Mouse (Mus musculus) common myeloid progenitor, adult 5-6 weeks (primary cell): Measurements from ENCODE around the gene Plac9b. TPM values are rescaled to one million over a fixed set of nuclear protein-coding genes. Genes with fewer than 3 reads are reported as not detected.
"Not testable (repeated sequence)": the region's sequence is repeated elsewhere in the genome, so short reads cannot be mapped to it uniquely, and the experiment has no call there.

Experiments used
- ATAC-seq: replicated peaks from 2 replicates; pipeline ENCODE4 v1.8.0; 2016; ENCODE audit warnings: low read depth, mild to moderate bottlenecking, moderate TSS enrichment, inconsistent platforms; ENCODE audit not compliant: poor library complexity, severe bottlenecking
- total RNA-seq: library from RNA; stranded (forward); fragments of 200-1000, 187-1606 nt; gene quantifications from 2 replicates; pipeline ENCODE4 v1.2.3, GENCODE M21; 2017

Plac9b gene
- total RNA-seq, result not detected in 2 replicates

DNA sequence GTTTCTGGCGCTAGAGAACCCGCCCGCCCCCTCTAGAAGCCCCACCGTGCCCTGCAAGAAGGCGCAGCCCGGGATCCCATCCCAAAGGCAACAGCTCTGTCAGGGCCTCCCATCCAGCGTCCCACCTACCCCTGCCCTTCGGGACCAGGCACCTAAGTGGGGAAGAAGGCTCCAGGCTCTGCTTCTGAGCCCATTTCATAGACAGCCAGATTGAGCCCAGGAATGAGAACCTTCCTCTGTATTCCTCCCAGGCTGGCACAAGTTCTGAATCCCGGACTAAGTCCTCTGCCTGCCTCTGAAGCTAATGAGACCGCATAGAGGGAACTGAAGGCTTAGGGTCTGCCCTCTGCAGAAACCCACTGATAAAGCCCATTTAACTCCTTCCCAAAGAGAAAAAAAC is at the start of gene Plac9b:
TSS of gene Plac9b (minus strand) at position 101 of the 400 bp plus-strand sequence.
- ATAC-seq, result not testable (repeated sequence)

DNA sequence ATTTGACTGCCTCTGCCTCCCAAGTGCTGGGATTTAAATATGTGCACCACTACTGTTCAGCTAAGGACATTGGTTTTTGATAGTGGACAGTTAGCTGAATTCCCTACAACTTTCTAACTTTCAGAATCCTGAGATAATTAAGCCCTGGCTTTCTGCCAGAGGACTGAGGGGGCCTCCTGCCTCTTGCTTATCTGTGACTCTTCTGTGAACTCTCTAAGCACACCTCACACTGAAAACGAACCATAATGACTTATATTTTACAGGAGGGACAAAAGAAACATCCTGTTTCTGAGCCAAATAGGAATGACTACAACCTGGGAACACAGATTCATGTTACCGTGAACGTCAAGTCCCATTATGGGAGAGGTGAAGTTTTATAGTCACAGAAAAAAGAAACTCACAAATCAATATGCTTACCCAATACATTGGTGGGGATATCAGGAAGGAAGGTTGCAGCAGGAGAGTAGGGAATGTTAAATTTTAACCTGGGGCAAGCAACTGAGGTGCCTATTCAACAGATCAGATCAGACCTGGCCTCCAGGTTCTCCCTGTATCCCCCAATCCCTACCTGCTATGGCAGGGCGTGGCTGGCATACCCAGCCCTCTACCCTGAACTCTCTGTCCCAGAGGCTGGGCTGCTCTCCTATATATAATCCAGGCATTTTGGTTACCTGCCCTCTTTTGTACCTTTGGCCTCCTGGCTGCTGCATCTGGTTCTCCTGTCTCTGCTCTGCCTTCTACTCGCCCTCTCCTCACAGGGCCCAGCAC is 34.1 kb upstream of the Plac9b start:
- not testable (repeated sequence) for ATAC-seq

DNA sequence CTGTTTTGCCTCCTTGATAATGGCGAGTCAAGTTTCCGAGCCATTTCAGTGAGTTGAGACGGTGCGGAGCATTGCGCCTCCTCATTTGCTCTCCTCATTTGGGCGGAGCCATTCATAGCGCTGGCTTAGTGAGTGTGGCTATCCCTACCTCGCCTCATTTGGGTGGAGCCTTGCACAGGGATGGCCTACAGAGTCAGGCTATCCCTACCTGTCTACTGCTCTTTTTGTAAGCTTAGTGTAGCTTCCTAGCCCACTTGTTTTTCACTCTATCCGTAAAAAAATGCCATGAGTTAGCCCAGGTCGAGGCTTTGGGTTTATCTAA is 24.6 kb upstream of the Plac9b start, which contains the start of gene Tmem254b:
TSS of gene Tmem254b (minus strand) at position 116 of the 322 bp plus-strand sequence.
- peak; percentile 91 for ATAC-seq

DNA sequence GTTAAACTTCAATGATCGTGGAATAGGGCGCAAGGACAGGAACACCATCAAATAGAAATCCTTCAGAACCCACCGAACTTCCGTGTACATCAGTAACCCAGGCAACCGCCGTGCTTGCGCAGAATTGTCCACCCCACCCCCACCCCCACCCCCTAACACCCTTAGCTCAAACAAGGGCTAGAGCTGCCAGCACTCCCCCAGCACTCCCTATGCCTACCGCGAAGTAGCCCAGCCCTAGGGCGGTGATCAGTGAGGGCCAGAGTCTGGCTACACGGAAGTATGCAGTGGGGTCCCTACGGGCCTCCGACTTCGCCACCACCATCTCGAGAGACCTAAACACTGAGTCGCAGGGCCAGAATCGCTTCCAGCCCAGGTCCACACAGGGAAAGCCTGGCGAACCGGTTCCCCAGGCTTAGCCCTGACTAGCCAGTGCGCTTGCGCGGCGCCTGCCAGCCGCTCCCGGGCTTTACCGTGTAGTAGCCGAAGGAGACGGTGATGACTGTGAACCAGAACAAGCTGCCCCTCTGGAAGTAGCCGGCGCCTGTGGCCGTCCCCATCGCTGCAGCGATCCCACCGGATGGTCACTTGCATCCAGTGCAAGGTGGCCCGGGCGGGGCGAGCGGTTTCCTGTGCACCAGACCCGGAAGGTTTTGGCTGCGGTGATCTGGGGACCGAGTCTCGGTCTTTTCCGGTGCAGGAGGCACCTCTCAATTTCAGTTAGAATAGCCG is 24.1 kb upstream of the Plac9b start:
- ATAC-seq, result peak; percentile 74

DNA sequence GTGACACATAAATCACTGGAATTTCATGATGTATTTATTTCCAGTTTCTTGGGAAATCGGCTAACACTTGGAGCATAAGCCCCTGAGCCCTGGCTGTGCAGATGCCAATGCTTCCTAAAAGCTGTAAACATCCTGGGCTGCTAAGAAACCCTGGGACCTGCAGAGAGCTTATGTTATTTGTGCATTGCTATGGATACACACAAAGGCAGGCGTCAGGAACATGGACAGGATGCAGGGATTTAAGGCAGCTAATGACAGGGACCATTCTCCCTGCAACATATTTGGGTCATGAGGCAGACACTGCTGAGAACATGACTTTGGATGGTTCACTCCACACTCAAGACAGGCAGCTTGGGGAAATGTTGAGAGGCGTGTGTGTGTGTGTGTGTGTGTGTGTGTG is 15.6 kb upstream of the Plac9b start:
- not testable (repeated sequence) for ATAC-seq

DNA sequence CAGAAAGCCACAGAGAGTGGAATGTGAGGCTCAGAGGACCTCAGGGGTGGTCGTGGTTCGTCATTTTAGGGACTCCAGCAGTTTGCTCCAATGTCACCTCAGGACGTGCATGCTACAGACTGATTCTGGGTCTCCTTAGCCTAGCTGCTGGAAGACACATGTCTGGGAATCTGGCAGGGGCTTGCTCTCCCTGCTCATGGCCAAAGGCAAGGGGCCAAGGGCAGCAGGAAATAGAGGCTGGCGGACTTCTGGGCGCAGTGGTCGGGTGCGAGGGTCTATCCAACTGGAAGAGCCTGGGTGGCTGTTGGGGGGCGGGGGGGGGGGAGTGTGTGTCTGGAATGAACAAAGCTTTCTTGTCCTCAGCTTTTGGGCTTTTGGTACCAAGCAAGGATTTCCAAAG is 6.1 kb upstream of the Plac9b start:
- ATAC-seq, result not testable (repeated sequence)

DNA sequence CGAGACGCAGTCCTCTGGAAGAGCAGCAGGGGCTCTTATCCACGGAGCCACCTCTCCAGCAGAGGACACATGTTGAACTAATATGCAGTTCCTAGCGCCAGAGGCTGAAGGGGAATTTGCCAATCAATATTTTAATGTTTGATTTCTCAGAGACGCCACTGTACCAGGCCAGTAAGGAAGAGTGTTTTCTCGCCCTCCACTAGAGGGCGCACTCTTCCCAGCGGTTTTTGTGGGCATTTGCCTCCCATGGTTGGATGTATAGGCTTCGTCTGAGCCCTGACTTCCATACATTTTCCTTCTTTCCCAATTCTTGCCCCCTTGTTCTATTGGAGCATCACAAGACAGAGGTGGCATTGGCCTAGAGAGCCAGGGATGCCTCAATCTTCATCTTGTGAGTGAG is 4.4 kb upstream of the Plac9b start:
- ATAC-seq, result peak; percentile 80

DNA sequence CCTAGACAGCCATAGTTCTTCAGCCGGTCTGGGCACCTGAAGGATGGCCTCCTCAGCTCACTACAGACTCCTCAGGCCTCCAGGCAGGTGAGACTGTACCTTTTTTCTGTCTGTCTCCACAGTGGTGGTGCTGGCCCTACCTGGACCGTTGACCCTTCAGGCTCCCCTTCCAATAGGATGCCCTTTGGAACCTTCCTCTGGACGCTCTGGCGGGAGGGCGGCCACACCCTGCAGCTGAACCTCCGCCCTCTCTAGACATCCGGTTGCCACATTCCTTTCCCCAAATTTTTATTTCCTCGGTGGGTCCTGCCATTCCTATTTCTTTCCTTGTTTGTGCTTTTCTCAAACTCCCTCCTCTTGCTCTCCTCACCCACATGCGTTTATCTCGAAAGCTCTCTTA is 620 bp downstream of the Plac9b start:
- ATAC-seq, result not testable (repeated sequence)

DNA sequence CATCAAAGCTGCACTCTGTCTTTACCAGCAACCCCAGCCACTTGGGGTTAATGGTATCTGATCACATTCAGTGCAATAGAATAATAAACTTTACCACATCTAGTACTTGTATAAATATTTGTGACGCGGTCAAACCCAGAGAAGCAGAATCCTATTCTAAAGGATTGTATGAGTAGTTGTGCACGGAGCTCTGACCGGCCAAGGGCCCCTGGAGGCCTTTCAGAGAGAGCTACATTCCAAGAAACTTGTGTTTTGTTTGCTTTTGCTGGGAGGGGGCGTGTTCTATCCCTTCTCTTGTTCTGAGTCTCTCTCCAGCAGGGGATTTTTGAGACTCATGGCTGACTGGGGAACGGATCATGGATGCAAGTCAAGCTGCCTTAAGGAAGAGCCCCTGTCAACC is 7.3 kb downstream of the Plac9b start:
- ATAC-seq, result not testable (repeated sequence)

DNA sequence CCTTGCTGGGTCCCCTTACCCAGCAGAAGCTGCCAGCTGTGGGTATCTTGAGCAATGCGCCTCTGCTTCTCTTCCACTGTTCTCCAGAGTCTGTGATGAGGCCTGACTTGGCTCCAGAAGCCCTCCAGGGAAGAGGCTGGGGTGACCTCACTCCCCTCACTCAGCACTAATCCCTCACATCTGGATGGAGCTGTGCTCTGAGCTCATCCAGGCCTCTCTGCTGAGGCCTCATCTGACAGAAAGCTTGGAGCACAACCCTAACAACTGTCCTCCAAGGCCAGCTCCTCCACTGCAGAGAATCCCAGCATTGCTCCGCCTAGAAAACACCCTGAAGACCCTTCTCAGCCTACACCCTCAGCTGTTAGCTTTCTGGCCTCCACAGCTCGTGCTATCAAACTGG is 8.3 kb downstream of the Plac9b start:
- ATAC-seq, result not testable (repeated sequence)

DNA sequence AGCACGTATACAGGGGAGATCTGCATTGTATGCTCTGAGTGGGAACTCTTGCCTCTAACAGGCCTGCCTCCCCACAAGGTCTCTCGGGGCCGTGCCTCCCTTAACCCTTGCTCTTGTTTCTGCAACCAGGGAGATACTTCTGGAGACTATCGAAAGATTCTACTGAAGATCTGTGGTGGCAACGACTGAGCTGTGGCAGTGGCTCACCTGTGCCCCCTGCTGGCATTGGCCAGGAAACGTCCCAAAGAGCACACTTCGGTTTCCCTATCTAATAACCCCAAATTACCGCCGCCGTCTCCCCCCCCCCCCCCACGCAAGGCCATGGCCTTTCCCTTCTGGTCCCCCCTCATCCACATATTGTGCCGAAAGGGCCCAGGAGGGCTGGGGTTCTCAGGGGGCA is 17.0 kb downstream of the Plac9b start:
- peak; percentile 79 for ATAC-seq

DNA sequence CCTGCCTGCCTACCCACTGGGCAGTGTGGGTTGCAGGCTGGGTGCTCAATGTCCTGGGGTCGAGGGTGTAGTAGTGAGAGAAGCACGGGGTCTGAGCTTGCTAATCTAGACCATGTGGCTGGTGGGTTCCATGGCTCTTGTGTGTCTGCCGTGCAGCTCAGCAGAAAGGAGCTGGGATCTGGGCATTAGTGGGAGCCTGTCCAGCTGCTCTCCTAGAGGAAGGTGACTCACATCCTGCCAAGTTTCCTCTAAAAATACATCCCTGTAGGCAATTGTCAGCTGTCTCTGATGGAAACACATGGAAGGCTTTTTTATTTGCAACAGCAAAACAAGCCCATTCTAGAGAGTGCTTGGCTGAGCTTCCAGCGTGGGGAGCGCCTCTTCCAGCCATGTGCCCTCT is 19.9 kb downstream of the Plac9b start:
- not testable (repeated sequence) for ATAC-seq

DNA sequence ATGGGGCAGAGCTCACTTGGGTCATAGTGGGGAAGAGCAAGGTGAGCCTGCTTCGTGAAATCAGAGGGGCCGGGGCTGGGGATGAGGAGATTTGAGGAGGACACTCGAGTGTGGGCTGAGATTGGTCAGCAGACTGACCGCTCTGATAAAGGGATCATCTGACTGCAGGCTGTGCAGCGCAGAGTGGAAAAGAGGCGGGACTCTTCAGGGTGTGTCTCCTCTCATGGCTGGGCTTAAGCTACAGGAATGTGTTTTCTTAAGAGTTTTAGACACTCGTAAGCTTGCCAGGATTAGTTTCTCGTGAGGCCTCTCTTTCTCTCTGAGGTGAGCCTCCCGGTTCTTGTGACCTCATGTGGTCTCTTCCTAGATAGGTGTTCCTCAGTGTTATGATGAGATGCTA is 21.1 kb downstream of the Plac9b start:
- not testable (repeated sequence) for ATAC-seq

DNA sequence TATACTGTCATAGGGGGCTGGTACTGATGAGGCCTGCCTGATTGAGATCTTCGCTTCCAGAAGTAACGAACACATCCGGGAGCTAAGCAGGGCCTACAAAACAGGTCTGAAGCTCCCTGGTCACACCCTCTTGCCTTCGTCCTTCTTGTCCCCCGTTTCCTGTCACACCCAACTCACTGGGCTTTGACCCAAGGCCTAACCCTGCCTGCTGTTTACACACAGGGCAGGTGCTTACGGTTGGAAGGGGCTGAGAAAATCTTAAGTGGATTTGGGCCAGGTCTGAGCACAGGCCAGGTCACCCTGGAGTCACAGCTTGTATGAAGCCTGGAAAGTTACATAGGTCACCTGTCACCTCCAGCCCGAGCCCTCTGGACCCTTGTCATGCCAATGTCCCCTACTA is 26.2 kb downstream of the Plac9b start:
- not testable (repeated sequence) for ATAC-seq

DNA sequence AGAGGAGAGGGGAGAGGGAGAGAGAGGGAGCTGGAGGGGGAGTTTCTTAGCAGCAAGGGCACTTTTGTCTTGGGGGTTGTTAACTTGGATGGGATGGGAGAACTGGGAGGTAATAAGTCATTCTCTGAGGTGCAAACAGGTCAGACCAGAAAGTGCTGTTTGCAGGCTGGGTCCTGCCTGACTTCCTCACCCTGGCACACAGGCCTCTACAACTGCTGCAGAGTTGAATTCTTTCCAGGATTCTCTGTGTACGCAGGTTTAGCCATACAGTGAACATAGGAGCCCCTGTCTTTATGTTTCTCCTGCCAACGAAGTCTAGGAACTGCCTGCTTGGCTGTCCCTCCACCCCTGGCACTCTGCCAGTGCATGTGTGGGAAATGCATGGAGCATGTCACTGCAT is 35.2 kb downstream of the Plac9b start:
- not testable (repeated sequence) for ATAC-seq

DNA sequence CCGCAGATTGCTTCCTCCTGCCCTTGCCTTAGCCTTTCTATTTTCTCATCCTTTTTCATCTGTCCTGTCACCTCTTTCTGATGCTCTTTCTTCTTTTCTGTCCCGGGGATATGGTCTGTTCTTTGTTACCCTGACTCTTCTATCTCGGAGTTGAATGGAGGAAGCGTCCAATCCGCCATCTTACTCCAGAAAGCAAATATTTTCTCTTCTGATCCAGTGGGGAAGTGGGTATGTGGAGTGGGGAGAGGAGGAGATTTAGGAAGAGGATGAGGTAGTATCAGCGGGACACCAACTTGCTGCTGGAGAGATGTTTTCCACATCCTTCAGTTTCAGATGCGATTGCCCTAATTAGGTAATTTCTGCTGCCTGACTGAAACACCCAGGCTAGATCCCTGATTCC is 63.2 kb downstream of the Plac9b start:
- ATAC-seq, result not testable (repeated sequence)

DNA sequence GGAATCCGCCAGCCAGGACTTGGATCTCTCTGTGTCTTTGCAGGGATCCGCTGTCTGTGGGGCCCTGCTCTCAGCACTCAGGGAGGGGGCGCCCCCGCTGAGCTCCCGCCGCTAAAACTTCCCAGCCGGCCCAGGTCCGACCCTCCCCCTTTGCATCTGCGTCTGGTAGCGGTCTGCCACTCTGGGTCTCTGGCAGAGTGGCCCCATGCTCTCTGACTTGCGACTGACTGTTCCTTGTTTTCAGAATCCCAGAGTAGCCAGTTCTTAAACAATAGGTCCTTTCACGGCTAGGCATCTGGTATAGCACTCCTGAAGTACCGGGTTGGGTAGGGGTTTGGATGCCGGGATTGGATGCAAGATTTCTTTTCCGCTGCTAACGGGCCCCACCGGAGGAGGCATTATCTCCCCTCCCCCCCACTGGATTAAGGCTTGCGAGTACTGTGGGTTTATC is 63.7 kb downstream of the Plac9b start:
- ATAC-seq, result peak; percentile 47

DNA sequence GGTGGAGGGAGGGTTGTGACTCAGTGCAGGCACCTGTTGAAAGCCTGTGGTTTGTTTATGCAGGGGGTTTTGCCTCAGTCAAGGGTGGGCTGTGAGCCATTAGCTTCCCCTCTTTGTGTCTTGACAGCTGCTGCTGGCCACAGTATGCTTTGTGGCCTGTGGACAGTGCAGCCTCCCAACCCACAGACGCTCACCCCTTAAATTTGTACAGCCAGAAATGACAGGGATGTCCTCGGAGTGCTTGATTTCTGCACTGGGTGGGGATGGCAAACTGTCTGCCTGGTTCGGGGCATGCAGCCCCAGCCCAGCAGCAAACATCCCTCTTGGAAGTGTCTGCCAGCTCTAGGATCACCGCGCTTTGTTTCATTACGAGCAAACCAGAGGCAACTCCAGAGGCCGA is 64.1 kb downstream of the Plac9b start, which contains the start of gene Duxbl2:
TSS of gene Duxbl2 (plus strand) at position 200 of the 400 bp plus-strand sequence.
- peak; percentile 36; the same call in 1 of the 2 replicates for ATAC-seq
